Mouse (Mus musculus) heart, postnatal 0 days (tissue): ENCODE data around the gene Olfr1513.

Experiments used
- CTCF ChIP-seq: IDR thresholded peaks from 2 replicates; pipeline ENCODE4 v1.5.1; 2016; ENCODE audit warnings: antibody characterized with exemption, control low read depth, low read depth
- EP300 ChIP-seq: IDR thresholded peaks from 2 replicates; pipeline ENCODE4 v1.6.1; 2016; ENCODE audit warnings: antibody characterized with exemption, low read depth

- TF ChIP-seq CTCF (no peak), EP300 (no peak)
Measured at GRCm38 (mm10) chr14:52327375-52327901, 28.8 kb downstream of the Olfr1513 start.
